Mouse (Mus musculus): ENCODE measurements around the gene Arap2. TPM values are rescaled to one million over a fixed set of nuclear protein-coding genes. Genes with fewer than 3 reads are reported as not detected.
A peak's percentile ranks its signal among the peaks of the same experiment; 100 is the strongest.

The Arap2 gene
- polyA plus RNA-seq, 1 experiment from 2014 or later: 7.4 TPM

DNA sequence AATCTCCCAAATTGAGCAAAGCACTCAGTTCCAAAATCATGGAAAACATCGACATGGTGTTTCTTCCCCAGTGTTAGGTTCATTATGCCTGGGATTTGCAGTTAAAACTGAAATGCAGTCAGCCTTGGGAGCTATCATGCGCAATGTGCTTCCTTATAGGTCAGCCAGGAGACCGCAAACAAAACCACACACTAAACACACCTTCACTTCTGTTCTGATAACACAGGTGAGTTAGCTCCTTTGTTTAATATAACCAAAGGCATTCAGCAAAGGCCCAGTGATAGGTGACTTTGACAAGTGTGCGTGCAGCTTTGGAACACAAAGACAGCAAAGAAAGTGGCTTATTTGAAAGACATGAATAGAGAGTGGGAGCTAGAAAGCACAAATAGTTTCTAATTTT is 101.1 kb downstream of the Arap2 start:
- WGBS: 82% methylated on average over 4 of the region's 4 CpGs
- Histone ChIP-seq H3K4me1 (ENCODE audit: control insufficient read depth, insufficient read depth, low read depth, low read length) (no peaks in the 10 kb centered on the region), H3K9me3 (ENCODE audit: control insufficient read depth, low read length) (no peaks in the 10 kb centered on the region), H3K9ac (ENCODE audit: low read depth, low read length) (no peak overlapping the region), H3K27me3 (replicated peaks; ENCODE audit: control insufficient read depth, insufficient read depth, low read length) (no peaks in the 10 kb centered on the region), H3K27ac (ENCODE audit: low read depth, low read length) (no peak overlapping the region), H3K4me2 (ENCODE audit: low read length) (no peak overlapping the region), H3K36me3 (ENCODE audit: control insufficient read depth, insufficient read depth, low read length) (no peaks in the 10 kb centered on the region), H3K4me3 (ENCODE audit: low read length) (no peak overlapping the region)
- ATAC-seq: no peak

DNA sequence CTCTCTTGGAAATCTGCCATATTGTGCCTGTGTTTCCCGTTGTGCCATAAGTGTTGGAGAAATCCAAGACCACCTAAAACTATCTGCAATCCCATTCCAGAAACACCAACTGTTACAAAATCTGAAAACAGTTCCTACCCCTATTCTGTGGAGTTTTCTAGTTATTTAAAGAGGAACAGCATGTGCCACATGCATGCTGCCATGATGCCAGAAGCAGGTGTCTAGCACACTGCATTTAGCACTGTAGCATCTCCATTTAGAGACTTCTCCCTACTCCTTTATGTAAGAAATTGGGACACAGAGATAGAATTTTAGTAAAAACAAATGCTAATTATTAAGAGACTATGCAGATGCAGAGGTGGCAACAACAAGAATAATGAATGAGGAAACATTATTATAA is 102.8 kb downstream of the Arap2 start:
- 81% methylated on average over 1 of the region's 1 CpGs for WGBS
- H3K9ac ChIP-seq (ENCODE audit: low read depth, low read length): no peak overlapping the region
- H3K36me3 ChIP-seq (ENCODE audit: control insufficient read depth, insufficient read depth, low read length): no peaks in the 10 kb centered on the region

DNA sequence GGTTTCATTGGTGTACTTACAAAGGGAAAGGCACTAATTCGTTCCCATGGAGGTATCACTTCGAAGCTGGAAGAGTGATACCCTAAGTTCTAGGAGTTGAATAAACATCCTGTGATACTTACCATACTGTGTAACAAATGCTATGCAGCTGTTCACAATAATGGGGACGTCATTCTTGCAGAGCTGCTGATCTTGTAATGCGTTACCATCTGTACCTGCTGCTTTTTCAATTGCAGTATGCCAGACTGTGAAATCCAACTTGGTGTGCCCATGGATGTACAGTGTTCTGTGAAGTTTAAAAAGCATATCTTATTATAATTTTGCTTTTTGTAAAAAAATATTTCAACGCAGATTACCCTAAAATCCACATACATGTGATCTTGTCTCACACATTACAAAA is 112.0 kb downstream of the Arap2 start:
- H3K4me2 ChIP-seq (ENCODE audit: low read length): no peak overlapping the region
- peak; percentile 42 for ATAC-seq

More for the DNA sequence above, 102.8 kb downstream of the Arap2 start:
- Histone ChIP-seq H3K4me2 (ENCODE audit: low read length) (no peak overlapping the region), H3K27ac (ENCODE audit: low read depth, low read length) (no peak overlapping the region), H3K27me3 (replicated peaks; ENCODE audit: control insufficient read depth, insufficient read depth, low read length) (no peaks in the 10 kb centered on the region), H3K9me3 (ENCODE audit: control insufficient read depth, low read length) (no peaks in the 10 kb centered on the region), H3K4me3 (ENCODE audit: low read length) (no peak overlapping the region), H3K4me1 (ENCODE audit: control insufficient read depth, insufficient read depth, low read depth, low read length) (no peaks in the 10 kb centered on the region)
- ATAC-seq: no peak

DNA sequence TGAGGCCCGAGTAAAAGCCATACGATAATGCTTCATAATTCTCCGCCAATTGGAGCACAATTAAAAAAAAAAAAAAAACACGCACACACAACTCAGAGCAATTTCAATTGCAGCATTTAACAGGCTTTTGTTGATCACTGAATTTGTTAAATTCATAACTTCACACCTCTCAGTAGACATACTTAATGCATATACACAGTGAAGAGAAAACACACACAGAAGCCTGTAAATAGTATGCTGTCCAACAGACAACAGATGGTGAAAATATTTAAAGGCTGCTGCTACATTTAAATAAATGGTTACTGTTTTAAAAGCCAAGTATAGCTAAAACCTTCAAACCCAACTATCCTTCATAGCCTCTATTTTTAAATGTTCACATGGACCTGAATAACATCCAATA is 123.6 kb downstream of the Arap2 start:
- WGBS: 90% methylated on average over 4 of the region's 4 CpGs
- H3K36me3 ChIP-seq (ENCODE audit: control insufficient read depth, insufficient read depth, low read length): no peaks in the 10 kb centered on the region
- no peak overlapping the region for H3K4me3 ChIP-seq (ENCODE audit: low read length)
- H3K9me3 ChIP-seq (ENCODE audit: control insufficient read depth, low read length): no peaks in the 10 kb centered on the region
- no peak overlapping the region for H3K27ac ChIP-seq (ENCODE audit: low read depth, low read length)
- no peak for ATAC-seq
- H3K9ac ChIP-seq (ENCODE audit: low read depth, low read length): no peak overlapping the region
- no peaks in the 10 kb centered on the region for H3K4me1 ChIP-seq (ENCODE audit: control insufficient read depth, insufficient read depth, low read depth, low read length)
- no peak overlapping the region for H3K4me2 ChIP-seq (ENCODE audit: low read length)
- no peaks in the 10 kb centered on the region for H3K27me3 ChIP-seq (replicated peaks; ENCODE audit: control insufficient read depth, insufficient read depth, low read length)

More for the DNA sequence above, 112.0 kb downstream of the Arap2 start:
- no peaks in the 10 kb centered on the region for H3K9me3 ChIP-seq (ENCODE audit: control insufficient read depth, low read length)
- 73% methylated on average over 5 of the region's 5 CpGs for WGBS
- no peaks in the 10 kb centered on the region for H3K4me1 ChIP-seq (ENCODE audit: control insufficient read depth, insufficient read depth, low read depth, low read length)
- no peak overlapping the region for H3K4me3 ChIP-seq (ENCODE audit: low read length)
- H3K9ac ChIP-seq (ENCODE audit: low read depth, low read length): no peak overlapping the region
- no peak overlapping the region for H3K27ac ChIP-seq (ENCODE audit: low read depth, low read length)
- no peaks in the 10 kb centered on the region for H3K27me3 ChIP-seq (replicated peaks; ENCODE audit: control insufficient read depth, insufficient read depth, low read length)
- H3K36me3 ChIP-seq (ENCODE audit: control insufficient read depth, insufficient read depth, low read length): no peaks in the 10 kb centered on the region

DNA sequence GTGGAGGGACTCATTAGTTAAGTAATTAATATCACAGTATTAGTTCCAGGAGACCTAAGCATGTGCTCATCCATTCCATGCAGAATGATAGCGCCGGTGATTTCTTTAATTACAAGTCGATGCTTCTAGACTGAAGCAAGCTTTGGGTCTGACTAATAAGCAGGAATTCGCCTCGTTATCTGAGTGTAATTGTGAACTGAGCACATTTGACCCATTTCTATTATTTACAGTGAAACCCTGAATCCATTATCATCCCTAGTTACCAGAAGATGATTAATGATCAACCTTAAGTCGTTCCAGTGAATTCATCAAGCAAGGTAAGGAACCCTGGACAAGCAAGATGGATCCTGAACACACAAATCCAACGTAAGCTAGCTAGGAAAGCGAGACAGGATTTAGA is 125.5 kb downstream of the Arap2 start:
- ATAC-seq: no peak
- no peak overlapping the region for H3K4me2 ChIP-seq (ENCODE audit: low read length)

DNA sequence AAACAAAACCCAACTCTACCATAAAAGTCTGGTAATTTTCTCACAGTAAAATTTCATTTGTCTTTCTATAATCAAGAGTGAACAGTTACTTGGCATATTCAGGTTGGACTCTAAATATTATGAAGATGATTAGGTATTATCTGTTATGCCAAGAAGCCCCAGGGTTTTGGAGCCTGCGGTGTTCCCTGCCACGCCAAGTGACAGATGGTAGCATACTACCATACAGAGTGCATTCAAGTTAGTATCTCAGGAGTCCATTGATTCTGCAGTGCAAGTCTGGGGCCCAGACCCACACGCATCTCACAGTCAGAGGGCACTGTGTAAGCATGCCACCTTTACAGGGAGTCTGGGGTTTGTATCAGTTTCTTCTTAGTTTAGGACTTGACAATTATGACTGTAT is 129.6 kb downstream of the Arap2 start:
- Histone ChIP-seq H3K9ac (ENCODE audit: low read depth, low read length) (no peak overlapping the region), H3K27ac (ENCODE audit: low read depth, low read length) (no peak overlapping the region), H3K9me3 (ENCODE audit: control insufficient read depth, low read length) (no peaks in the 10 kb centered on the region), H3K27me3 (replicated peaks; ENCODE audit: control insufficient read depth, insufficient read depth, low read length) (no peaks in the 10 kb centered on the region), H3K36me3 (ENCODE audit: control insufficient read depth, insufficient read depth, low read length) (no peaks in the 10 kb centered on the region), H3K4me1 (ENCODE audit: control insufficient read depth, insufficient read depth, low read depth, low read length) (no peaks in the 10 kb centered on the region), H3K4me2 (ENCODE audit: low read length) (no peak overlapping the region), H3K4me3 (ENCODE audit: low read length) (no peak overlapping the region)
- 67% methylated on average over 3 of the region's 3 CpGs for WGBS
- ATAC-seq: peak; percentile 48; the same call in 1 of the 2 replicates

More for the DNA sequence above, 125.5 kb downstream of the Arap2 start:
- Histone ChIP-seq H3K27ac (ENCODE audit: low read depth, low read length) (no peak overlapping the region), H3K27me3 (replicated peaks; ENCODE audit: control insufficient read depth, insufficient read depth, low read length) (no peaks in the 10 kb centered on the region), H3K36me3 (ENCODE audit: control insufficient read depth, insufficient read depth, low read length) (no peaks in the 10 kb centered on the region), H3K9me3 (ENCODE audit: control insufficient read depth, low read length) (no peaks in the 10 kb centered on the region), H3K4me3 (ENCODE audit: low read length) (no peak overlapping the region), H3K9ac (ENCODE audit: low read depth, low read length) (no peak overlapping the region), H3K4me1 (ENCODE audit: control insufficient read depth, insufficient read depth, low read depth, low read length) (no peaks in the 10 kb centered on the region)
- WGBS: 61% methylated on average over 8 of the region's 8 CpGs

DNA sequence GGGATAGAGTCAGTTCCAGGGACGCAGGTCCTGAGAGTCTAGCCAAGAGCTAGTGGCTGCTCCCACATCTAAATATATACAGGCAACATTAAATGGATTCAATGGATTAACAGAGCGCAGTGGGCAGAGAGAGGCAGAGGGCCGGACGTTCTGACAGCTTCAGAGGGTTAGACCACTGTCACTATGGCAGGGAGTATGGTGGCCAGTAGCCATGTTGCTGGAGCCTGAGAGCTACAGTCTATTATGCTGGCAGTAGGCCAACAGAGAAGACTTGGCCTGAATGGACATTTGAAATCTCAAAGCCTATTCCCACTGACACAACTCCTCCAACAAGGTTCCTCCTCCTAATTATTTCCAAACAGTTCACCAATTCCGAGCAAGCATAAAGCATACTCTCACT is 137.1 kb downstream of the Arap2 start:
- no peak for ATAC-seq
- H3K4me3 ChIP-seq (ENCODE audit: low read length): no peak overlapping the region
- no peaks in the 10 kb centered on the region for H3K36me3 ChIP-seq (ENCODE audit: control insufficient read depth, insufficient read depth, low read length)
- H3K4me1 ChIP-seq (ENCODE audit: control insufficient read depth, insufficient read depth, low read depth, low read length): no peaks in the 10 kb centered on the region
- 85% methylated on average over 5 of the region's 5 CpGs for WGBS
- H3K9me3 ChIP-seq (ENCODE audit: control insufficient read depth, low read length): no peaks in the 10 kb centered on the region
- H3K27ac ChIP-seq (ENCODE audit: low read depth, low read length): no peak overlapping the region
- no peak overlapping the region for H3K9ac ChIP-seq (ENCODE audit: low read depth, low read length)
- no peaks in the 10 kb centered on the region for H3K27me3 ChIP-seq (replicated peaks; ENCODE audit: control insufficient read depth, insufficient read depth, low read length)
- H3K4me2 ChIP-seq (ENCODE audit: low read length): no peak overlapping the region

DNA sequence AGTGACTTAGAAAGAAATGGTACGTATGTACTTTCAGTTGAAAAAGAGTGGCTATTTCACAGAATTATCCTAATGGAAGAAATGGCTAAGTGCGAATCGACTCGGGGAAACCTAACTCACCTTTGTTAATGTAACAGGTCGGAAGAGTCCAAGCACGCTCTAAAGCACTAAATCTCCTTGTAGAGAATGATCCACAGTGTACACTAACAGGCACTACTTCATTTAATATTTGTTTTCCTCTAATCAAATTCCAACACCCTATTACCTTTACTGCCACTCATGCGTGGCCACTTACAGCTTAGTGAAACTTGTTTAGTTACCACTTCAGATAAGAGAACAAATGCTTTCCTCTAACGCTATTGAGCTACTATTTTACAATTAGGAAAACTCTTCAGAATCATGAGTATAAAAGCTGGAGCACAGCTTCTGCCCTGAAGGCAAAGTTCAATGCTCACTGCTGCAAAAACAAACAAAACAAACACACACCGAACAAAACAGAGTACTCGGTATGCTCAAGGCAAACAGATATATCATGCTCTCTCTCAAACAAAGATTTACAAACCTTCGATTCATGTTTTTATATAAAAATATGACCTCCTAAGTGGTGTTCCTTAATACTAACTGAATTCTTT is 143.0 kb downstream of the Arap2 start:
- H3K9me3 ChIP-seq (ENCODE audit: control insufficient read depth, low read length): no peaks in the 10 kb centered on the region
- no peaks in the 10 kb centered on the region for H3K36me3 ChIP-seq (ENCODE audit: control insufficient read depth, insufficient read depth, low read length)
- H3K27me3 ChIP-seq (replicated peaks; ENCODE audit: control insufficient read depth, insufficient read depth, low read length): no peaks in the 10 kb centered on the region
- no peak overlapping the region for H3K4me2 ChIP-seq (ENCODE audit: low read length)
- no peak overlapping the region for H3K4me3 ChIP-seq (ENCODE audit: low read length)
- ATAC-seq: no peak
- H3K27ac ChIP-seq (ENCODE audit: low read depth, low read length): no peak overlapping the region
- WGBS: 85% methylated on average over 11 of the region's 11 CpGs
- no peak overlapping the region for H3K9ac ChIP-seq (ENCODE audit: low read depth, low read length)
- no peaks in the 10 kb centered on the region for H3K4me1 ChIP-seq (ENCODE audit: control insufficient read depth, insufficient read depth, low read depth, low read length)

DNA sequence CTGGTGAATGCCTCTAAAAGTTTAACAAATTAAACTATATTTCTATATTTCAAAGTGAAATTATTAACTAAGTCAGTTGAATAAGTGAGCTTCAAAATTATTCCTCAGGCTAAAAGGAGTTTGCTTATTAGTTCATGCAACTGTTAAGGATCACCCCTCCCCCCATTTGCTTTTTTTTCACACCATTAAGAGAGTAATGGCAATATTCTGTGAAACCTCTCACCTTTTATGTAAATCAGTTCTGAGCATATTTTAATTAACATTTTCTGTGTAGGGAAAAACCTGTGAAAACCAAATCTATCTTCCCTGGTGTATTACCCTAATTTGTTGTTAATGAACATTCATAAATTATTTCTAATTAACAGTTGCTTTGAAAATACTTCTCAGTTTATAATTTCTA is 147.7 kb downstream of the Arap2 start:
- H3K27ac ChIP-seq (ENCODE audit: low read depth, low read length): no peak overlapping the region
- H3K27me3 ChIP-seq (replicated peaks; ENCODE audit: control insufficient read depth, insufficient read depth, low read length): no peaks in the 10 kb centered on the region
- H3K4me3 ChIP-seq (ENCODE audit: low read length): no peak overlapping the region
- ATAC-seq: no peak
- H3K4me1 ChIP-seq (ENCODE audit: control insufficient read depth, insufficient read depth, low read depth, low read length): no peaks in the 10 kb centered on the region
- no peak overlapping the region for H3K9ac ChIP-seq (ENCODE audit: low read depth, low read length)
- H3K36me3 ChIP-seq (ENCODE audit: control insufficient read depth, insufficient read depth, low read length): no peaks in the 10 kb centered on the region
- no peak overlapping the region for H3K4me2 ChIP-seq (ENCODE audit: low read length)
- no peaks in the 10 kb centered on the region for H3K9me3 ChIP-seq (ENCODE audit: control insufficient read depth, low read length)

DNA sequence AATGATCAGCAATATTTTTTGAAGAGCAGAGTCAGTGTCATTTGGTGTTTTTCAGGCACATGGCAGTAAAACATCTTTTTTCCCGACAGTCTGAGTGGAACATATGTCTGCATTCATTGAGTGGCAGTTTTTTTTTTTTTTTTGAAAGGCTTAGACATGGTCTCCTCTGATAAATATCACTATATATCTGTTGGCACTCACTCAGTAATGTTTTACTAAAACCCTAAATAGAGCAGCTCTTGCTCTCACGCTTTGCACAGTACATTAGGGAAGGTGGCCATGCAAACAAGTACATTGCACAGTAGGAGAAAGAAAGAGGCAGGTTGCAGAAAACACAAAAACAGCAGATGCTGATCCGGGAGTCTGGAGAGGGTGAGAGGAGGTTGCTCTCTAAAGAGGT is 154.0 kb downstream of the Arap2 start:
- ATAC-seq: no peak
- no peaks in the 10 kb centered on the region for H3K27me3 ChIP-seq (replicated peaks; ENCODE audit: control insufficient read depth, insufficient read depth, low read length)
- H3K4me2 ChIP-seq (ENCODE audit: low read length): no peak overlapping the region
- H3K9me3 ChIP-seq (ENCODE audit: control insufficient read depth, low read length): no peaks in the 10 kb centered on the region
- no peaks in the 10 kb centered on the region for H3K4me1 ChIP-seq (ENCODE audit: control insufficient read depth, insufficient read depth, low read depth, low read length)
- no peak overlapping the region for H3K27ac ChIP-seq (ENCODE audit: low read depth, low read length)
- no peak overlapping the region for H3K4me3 ChIP-seq (ENCODE audit: low read length)
- no peak overlapping the region for H3K9ac ChIP-seq (ENCODE audit: low read depth, low read length)
- H3K36me3 ChIP-seq (ENCODE audit: control insufficient read depth, insufficient read depth, low read length): no peaks in the 10 kb centered on the region
- WGBS: 62% methylated on average over 3 of the region's 3 CpGs

Data from hindbrain, embryonic 16.5 days (tissue).